Comparison of ENCODE assay signal across 25 mouse cellular contexts in genomic region chr11:63988031-63988665, GRCm38 (mm10).
A peak's percentile ranks its signal among the peaks of the same experiment; 100 is the strongest.
DNase-seq lines count a peak whose midpoint lies in the region; ATAC-seq and TF ChIP-seq lines count a peak whose summit lies in the region.
"Had no signal": no experiment of that assay in that cellular context is flagged by ENCODE, and none has a peak within 500 bp of the region (broad histone marks: within the 10 kb centered on the region; RNA-seq: fewer than 3 reads in every experiment).

No protein-coding gene starts in this region.

- H3K9ac ChIP-seq in heart, embryonic 11.5 days (ENCODE audit: low read depth, low read length), result no peak overlapping the region
- H3K9ac ChIP-seq: forebrain, embryonic 13.5 days; hindbrain, embryonic 14.5 days; limb, embryonic 13.5 days; midbrain, embryonic 13.5 days; neural tube, embryonic 13.5 days; stomach, embryonic 15.5 days had no signal

- no peak for TF ChIP-seq POLR2A in kidney, adult 2 months (IDR thresholded peaks at IDR 0.05; ENCODE audit: low read depth, low read length)
- no peak for TF ChIP-seq POLR2A in thymus, adult 2 months (IDR thresholded peaks at IDR 0.05; ENCODE audit: control insufficient read depth, extremely low read depth, insufficient read depth, low read length, poor library complexity)

- no peak for DNase-seq in heart, postnatal 36 days
- peak; percentile 39 for DNase-seq in kidney, adult 2 months
- no peak for DNase-seq in kidney, adult 8-10 months
- no peak for DNase-seq in thymus, adult 2 months
- DNase-seq in thymus, postnatal 10 days (ENCODE audit: low spot score in 2 of 2), result no peak
- DNase-seq in right cerebral cortex, postnatal 10 days (ENCODE audit: low spot score in 2 of 2), result no peak
- DNase-seq: adrenal gland, postnatal 14 days; cerebellum, adult 11 months; cerebellum, adult 9-10 months; cerebellum, postnatal 36 days; gastrocnemius, postnatal 14 days; kidney, postnatal 4 days; lung, adult 18-20 months; lung, postnatal 10 days; thymus, postnatal 25 days had no signal

- peaks cover 12% of the 10 kb centered on the region for H3K4me1 ChIP-seq in heart, embryonic 11.5 days (ENCODE audit: control insufficient read depth, insufficient read depth, low read length)
- H3K4me1 ChIP-seq in kidney, adult 2 months (ENCODE audit: control insufficient read depth, insufficient read depth, low read length), result peaks cover 5% of the 10 kb centered on the region; the same call in 1 of the 2 replicates
- peaks cover 63% of the 10 kb centered on the region for H3K4me1 ChIP-seq in thymus, adult 2 months (replicated peaks; ENCODE audit: control insufficient read depth, insufficient read depth, low read length)
- H3K4me1 ChIP-seq: limb, embryonic 13.5 days; stomach, embryonic 15.5 days had no signal

- H3K27me3 ChIP-seq in heart, embryonic 11.5 days (ENCODE audit: control insufficient read depth, insufficient read depth, low read length), result no peaks in the 10 kb centered on the region
- no peaks in the 10 kb centered on the region for H3K27me3 ChIP-seq in kidney, adult 2 months (replicated peaks; ENCODE audit: control insufficient read depth, insufficient read depth, low read length)
- H3K27me3 ChIP-seq in thymus, adult 2 months (ENCODE audit: control insufficient read depth, insufficient read depth, low read length), result no peaks in the 10 kb centered on the region
- H3K27me3 ChIP-seq: forebrain, embryonic 13.5 days; limb, embryonic 13.5 days; midbrain, embryonic 13.5 days; neural tube, embryonic 13.5 days; Patski had no signal

- no peak for TF ChIP-seq CTCF in kidney, adult 2 months (conservative IDR thresholded peaks at IDR 0.05; ENCODE audit: insufficient read depth, insufficient read length, low read depth, low read length)
- no peak for TF ChIP-seq CTCF in thymus, adult 2 months (IDR thresholded peaks at IDR 0.05; ENCODE audit: borderline replicate concordance, control insufficient read depth, extremely low read depth, insufficient read depth, low read length, poor library complexity)

- no peaks in the 10 kb centered on the region for H3K9me3 ChIP-seq in heart, embryonic 11.5 days (replicated peaks; ENCODE audit: control insufficient read depth, low read length)
- H3K9me3 ChIP-seq: forebrain, embryonic 13.5 days; limb, embryonic 13.5 days; midbrain, embryonic 13.5 days; neural tube, embryonic 13.5 days; stomach, embryonic 15.5 days had no signal

- no peak overlapping the region for H3K4me2 ChIP-seq in heart, embryonic 11.5 days
- H3K4me2 ChIP-seq: forebrain, embryonic 13.5 days; hindbrain, embryonic 14.5 days; limb, embryonic 13.5 days; midbrain, embryonic 13.5 days; neural tube, embryonic 13.5 days; stomach, embryonic 15.5 days had no signal

- no peak overlapping the region for H3K4me3 ChIP-seq in heart, embryonic 11.5 days (ENCODE audit: low read depth, low read length)
- no peak overlapping the region for H3K4me3 ChIP-seq in kidney, adult 2 months (ENCODE audit: insufficient read depth, low read depth, low read length)
- H3K4me3 ChIP-seq in thymus, adult 2 months (ENCODE audit: control insufficient read depth, insufficient read depth, low read length), result no peak overlapping the region
- H3K4me3 ChIP-seq: forebrain, embryonic 13.5 days; limb, embryonic 13.5 days; midbrain, embryonic 13.5 days; neural tube, embryonic 13.5 days; stomach, embryonic 15.5 days had no signal

- intact Hi-C loops in heart, postnatal 36 days (cut with DNase I), result no loop called here

- no peaks in the 10 kb centered on the region for H3K36me3 ChIP-seq in heart, embryonic 11.5 days (ENCODE audit: control insufficient read depth, insufficient read depth, low read length)
- no peaks in the 10 kb centered on the region for H3K36me3 ChIP-seq in kidney, adult 2 months (ENCODE audit: control insufficient read depth, insufficient read depth, low read length)
- H3K36me3 ChIP-seq in thymus, adult 2 months (ENCODE audit: control insufficient read depth, insufficient read depth, low read length), result no peaks in the 10 kb centered on the region
- H3K36me3 ChIP-seq: midbrain, embryonic 13.5 days; neural tube, embryonic 13.5 days; stomach, embryonic 15.5 days had no signal

- ATAC-seq in heart, embryonic 11.5 days (replicated peaks; ENCODE audit: insufficient number of reproducible peaks, low FRiP score, low TSS enrichment), result no peak
- ATAC-seq: forebrain, embryonic 13.5 days; intestine, postnatal 0 days; midbrain, embryonic 13.5 days; Patski had no signal

- peak overlapping the region; percentile 59 for H3K27ac ChIP-seq in heart, embryonic 11.5 days (ENCODE audit: low read depth, low read length)
- H3K27ac ChIP-seq in kidney, adult 2 months (ENCODE audit: insufficient read depth, low read depth, low read length), result no peak overlapping the region
- peak overlapping the region; percentile 47; the same call in 1 of the 2 replicates for H3K27ac ChIP-seq in thymus, adult 2 months (ENCODE audit: control insufficient read depth, insufficient read depth, low read length)
- H3K27ac ChIP-seq: forebrain, embryonic 13.5 days; hindbrain, embryonic 14.5 days; limb, embryonic 13.5 days; macrophage; midbrain, embryonic 13.5 days; neural tube, embryonic 13.5 days had no signal

- WGBS in heart, embryonic 11.5 days (ENCODE audit: insufficient replicate concordance), result 65% methylated on average over 3 of the region's 3 CpGs
- WGBS in kidney, adult 2 months, result 64% methylated on average over 3 of the region's 3 CpGs
- WGBS in thymus, adult 2 months, result 100% methylated on average over 3 of the region's 3 CpGs
